Mouse (Mus musculus) heart, postnatal 36 days (tissue): ENCODE data around the gene Rufy2. TPM values are rescaled to one million over a fixed set of nuclear protein-coding genes. Genes with fewer than 3 reads are reported as not detected.

Source experiments
- total RNA-seq, 2 experiments: library from RNA; stranded (reverse); gene quantifications; 2 replicates each; pipeline ENCODE4 v1.2.3; 2021

Rufy2 gene
- total RNA-seq, 2 experiments from 2014 or later: 10.4 to 11.8 TPM

Other genes starting within 250 kb of the Rufy2 start
- 10 to 100 TPM; 49.5 to 50.7 TPM for gene Ccar1, start 187.9 kb upstream of the Rufy2 start, total RNA-seq
- 1 to 10 TPM; 6.2 to 8.7 TPM for gene Tet1, start 71.2 kb upstream of the Rufy2 start, total RNA-seq
- gene Slc25a16, start 59.6 kb upstream of the Rufy2 start, total RNA-seq: 10 to 100 TPM; 22.6 to 26.9 TPM
- under 1 TPM; 0.56 to 0.76 TPM for gene Dna2, start 33.2 kb upstream of the Rufy2 start, total RNA-seq
- 10 to 100 TPM; 30.7 to 33.2 TPM for gene Hnrnph3, start 44.0 kb downstream of the Rufy2 start, total RNA-seq
- gene Pbld2, start 44.1 kb downstream of the Rufy2 start, total RNA-seq: 1 to 10 TPM; 6.9 to 7.3 TPM
- 1 to 10 TPM; 1.8 to 2.3 TPM for gene Pbld1, start 79.9 kb downstream of the Rufy2 start, total RNA-seq
- gene Atoh7, start 119.4 kb downstream of the Rufy2 start, total RNA-seq: not detected
- gene Mypn, start 223.7 kb downstream of the Rufy2 start, total RNA-seq: 100 to 1,000 TPM in 1 of 2 experiments, 10 to 100 TPM in 1; 96.7 to 105 TPM